8 mouse cellular contexts compared by ENCODE assay signal in genomic region chr10:77032591-77033322, GRCm38 (mm10). TPM values are rescaled to one million over a fixed set of nuclear protein-coding genes. Genes with fewer than 3 reads are reported as not detected.
DNase-seq lines count a peak whose midpoint lies in the region; ATAC-seq and TF ChIP-seq lines count a peak whose summit lies in the region.

No protein-coding gene starts in this region.

- peak; percentile 58 for DNase-seq in Patski (ENCODE audit: low read depth, low spot score)
- peak; percentile 97 for DNase-seq in cerebellum, postnatal 14 days
- DNase-seq in frontal cortex, postnatal 14 days (ENCODE audit: low spot score in 2 of 2): peak; percentile 91 to 94
- peak; percentile 79 to 87 for DNase-seq in layer of hippocampus, postnatal 25 days (ENCODE audit: extremely low spot score in 1 of 2, low spot score in 1 of 2)
- DNase-seq in lung, postnatal 25 days (ENCODE audit: low spot score): peak; percentile 94
- DNase-seq in retina, embryonic 14.5 days (ENCODE audit: low spot score): peak; percentile 98
- peak; percentile 99 for DNase-seq in thymus, postnatal 4 days

- CTCF ChIA-PET in Patski (lab: Charles Lee): interaction anchor here (0.8 to 1.0 kb wide), 3 partner anchors 8 to 216 kb away, joined by 3 read pairs; no protein-coding TSS in a partner anchor

- H3K36me3 ChIP-seq in hindbrain, embryonic 13.5 days: 0 out of 2 replicates have a peak, but pooled peaks cover 3% of the 10 kb centered on the region

- peak overlapping the region; percentile 65 for H3K4me3 ChIP-seq in hindbrain, embryonic 13.5 days

- H3K9me3 ChIP-seq in hindbrain, embryonic 13.5 days: no peaks in the 10 kb centered on the region

- peak overlapping the region; percentile 84 for H3K9ac ChIP-seq in hindbrain, embryonic 13.5 days

- peaks cover 32% of the 10 kb centered on the region for H3K4me1 ChIP-seq in hindbrain, embryonic 13.5 days (replicated peaks)

- WGBS in hindbrain, embryonic 13.5 days: under 1% methylated on average over 49 of the region's 49 CpGs

- peak; percentile 77 for ATAC-seq in Patski
- ATAC-seq in hindbrain, embryonic 13.5 days (ENCODE audit: low FRiP score): peak; percentile 95

- H3K27me3 ChIP-seq in Patski: no peaks in the 10 kb centered on the region
- 0 out of 2 replicates have a peak, but pooled peaks cover 5% of the 10 kb centered on the region for H3K27me3 ChIP-seq in hindbrain, embryonic 13.5 days

- peak overlapping the region; percentile 82 for H3K27ac ChIP-seq in hindbrain, embryonic 13.5 days

- no peak for TF ChIP-seq CTCF in Patski (IDR thresholded peaks at IDR 0.05)

- H3K4me2 ChIP-seq in hindbrain, embryonic 13.5 days: peak overlapping the region; percentile 88

- in situ Hi-C loops in Patski (cut with MboI; ENCODE audit: low pct_unique_long_range_greater_than_20kb): no loop called here

- POLR2A ChIA-PET in Patski (lab: Charles Lee): no interaction called here

RNA-seq across cellular contexts. Expression of gene Slc19a1, which starts 0.7 kb away (rescaled TPM):
- polyA plus RNA-seq in Patski (2021): 18.0 TPM
- 30.9 and 34.9 TPM in 2 replicates for polyA plus RNA-seq in hindbrain, embryonic 13.5 days (2015; fragmentation: Nextera tagmentation; extraction: Ambion mirVana)
- total RNA-seq in layer of hippocampus, postnatal 25 days (2021): 10 to 100 TPM; 20.9 to 23.1 TPM

Comparison
In these comparisons a context has a peak if more than half of its experiments do, and no peak if none do; other contexts are left out.
1. Peak in every context shown above with its lines: DNase-seq, ATAC-seq, H3K4me3 ChIP-seq and H3K27ac ChIP-seq.